14 mouse cellular contexts compared by ENCODE assay signal in genomic region chr9:56141776-56142175, GRCm38 (mm10). TPM values are rescaled to one million over a fixed set of nuclear protein-coding genes. Genes with fewer than 3 reads are reported as not detected.
DNase-seq lines count a peak whose midpoint lies in the region; TF ChIP-seq lines count a peak whose summit lies in the region.
"Had no signal": no experiment of that assay in that cellular context is flagged by ENCODE, and none has a peak within 500 bp of the region (broad histone marks: within the 10 kb centered on the region; RNA-seq: fewer than 3 reads in every experiment).

No protein-coding gene starts in this region.

- intact Hi-C loops in left cerebral cortex, postnatal 4 days (cut with DNase I): no loop called here

- no peak overlapping the region for H3K27ac ChIP-seq in layer of hippocampus, adult 2 months
- H3K27ac ChIP-seq: limb, embryonic 12.5 days; neural tube, embryonic 13.5 days had no signal

- DNase-seq in layer of hippocampus, adult 2 months (ENCODE audit: low spot score in 2 of 2): no peak
- DNase-seq in layer of hippocampus, postnatal 25 days (ENCODE audit: extremely low spot score in 1 of 2, low spot score in 1 of 2): no peak
- DNase-seq in Muller cell, postnatal 12 days (ENCODE audit: inconsistent ontology term): peak; percentile 42
- peak; percentile 54 for DNase-seq in kidney, adult 18-20 months
- peak; percentile 61 to 90 for DNase-seq in kidney, postnatal 25 days
- DNase-seq in cerebellum, adult 11-12 months: no peak
- no peak for DNase-seq in left cerebral cortex, postnatal 4 days
- DNase-seq: adrenal gland, postnatal 14 days; cerebellum, postnatal 10 days; forebrain, postnatal 0 days; gastrocnemius, postnatal 36 days; lung, adult 2 months had no signal

- H3K4me3 ChIP-seq in layer of hippocampus, adult 2 months: no peak overlapping the region
- H3K4me3 ChIP-seq: limb, embryonic 12.5 days; neural tube, embryonic 13.5 days had no signal

- TF ChIP-seq CTCF in layer of hippocampus, adult 2 months (conservative IDR thresholded peaks at IDR 0.05): peak; percentile 47

RNA-seq across cellular contexts. Expression of gene Tspan3, which starts 23.5 kb away (rescaled TPM):
- total RNA-seq in layer of hippocampus, adult 2 months (2021): 100 to 1,000 TPM; 309 to 331 TPM
- 100 to 1,000 TPM; 350 to 378 TPM for total RNA-seq in layer of hippocampus, postnatal 25 days (2021)
- total RNA-seq in left cerebral cortex, postnatal 4 days (2021): 100 to 1,000 TPM; 238 to 243 TPM

RNA-seq across cellular contexts. Expression of gene Pstpip1, which starts 52.0 kb away (rescaled TPM):
- 1 to 10 TPM; 2.0 to 4.8 TPM for total RNA-seq in layer of hippocampus, adult 2 months (2021)
- total RNA-seq in layer of hippocampus, postnatal 25 days (2021): 1 to 10 TPM; 2.8 to 4.2 TPM
- 1 to 10 TPM; 1.0 to 1.2 TPM for total RNA-seq in left cerebral cortex, postnatal 4 days (2021)

Comparison
In these comparisons a context has a peak if more than half of its experiments do, and no peak if none do; other contexts are left out.
1. DNase-seq: peak in Muller cell, postnatal 12 days (single experiment), kidney, adult 18-20 months (single experiment) and kidney, postnatal 25 days (2 of 2); none in layer of hippocampus, adult 2 months (0 of 2), layer of hippocampus, postnatal 25 days (0 of 2), cerebellum, adult 11-12 months (single experiment) and left cerebral cortex, postnatal 4 days (single experiment).